Mouse (Mus musculus): ENCODE data around the gene Auts2. TPM values are rescaled to one million over a fixed set of nuclear protein-coding genes. Genes with fewer than 3 reads are reported as not detected.

Auts2 gene
- polyA plus RNA-seq, 1 experiment from 2014 or later: 34.5 TPM

- H3K4me3 ChIP-seq (ENCODE audit: low read depth, low read length): no peak overlapping the region
- peak overlapping the region; percentile 32; the same call in 1 of the 2 replicates for H3K9ac ChIP-seq (ENCODE audit: low read length)
- DNase-seq (ENCODE audit: low spot score) (peak; percentile 87), ATAC-seq (peak; percentile 78)
- H3K27ac ChIP-seq (ENCODE audit: low read depth, low read length): peak overlapping the region; percentile 63
- no peaks in the 10 kb centered on the region for H3K27me3 ChIP-seq (replicated peaks; ENCODE audit: control insufficient read depth, insufficient read depth, low read length)
- WGBS: 9% methylated on average over 16 of the region's 16 CpGs
- no peaks in the 10 kb centered on the region for H3K36me3 ChIP-seq (ENCODE audit: control insufficient read depth, insufficient read depth, low read length)
- H3K9me3 ChIP-seq (replicated peaks; ENCODE audit: control insufficient read depth, low read length): no peaks in the 10 kb centered on the region
- H3K4me2 ChIP-seq (ENCODE audit: low read length): peak overlapping the region; percentile 15; the same call in 1 of the 2 replicates
- H3K4me1 ChIP-seq (ENCODE audit: control insufficient read depth, insufficient read depth, low read length): peaks cover 23% of the 10 kb centered on the region
Observed at GRCm38 (mm10) chr5:131574469-131575085, 968.6 kb downstream of the Auts2 start.

- Histone ChIP-seq H3K4me2 (ENCODE audit: low read length) (no peak overlapping the region), H3K9me3 (replicated peaks; ENCODE audit: control insufficient read depth, low read length) (no peaks in the 10 kb centered on the region), H3K36me3 (ENCODE audit: control insufficient read depth, insufficient read depth, low read length) (no peaks in the 10 kb centered on the region), H3K27me3 (replicated peaks; ENCODE audit: control insufficient read depth, insufficient read depth, low read length) (no peaks in the 10 kb centered on the region), H3K9ac (ENCODE audit: low read length) (no peak overlapping the region), H3K4me3 (ENCODE audit: low read depth, low read length) (no peak overlapping the region), H3K4me1 (ENCODE audit: control insufficient read depth, insufficient read depth, low read length) (peaks cover 23% of the 10 kb centered on the region), H3K27ac (ENCODE audit: low read depth, low read length) (peak overlapping the region; percentile 56; the same call in 1 of the 2 replicates)
- DNase-seq (ENCODE audit: low spot score) (peak; percentile 46), ATAC-seq (peak; percentile 19; the same call in 1 of the 2 replicates)
- WGBS: 59% methylated on average over 18 of the region's 18 CpGs
Observed at GRCm38 (mm10) chr5:131573296-131574177, 969.6 kb downstream of the Auts2 start.

GRCm38 (mm10) chr5:131566032-131566431 is 977.1 kb downstream of the Auts2 start:
- Histone ChIP-seq H3K27ac (ENCODE audit: low read depth, low read length) (no peak overlapping the region), H3K4me3 (ENCODE audit: low read depth, low read length) (no peak overlapping the region), H3K9ac (ENCODE audit: low read length) (no peak overlapping the region), H3K9me3 (replicated peaks; ENCODE audit: control insufficient read depth, low read length) (no peaks in the 10 kb centered on the region), H3K4me1 (ENCODE audit: control insufficient read depth, insufficient read depth, low read length) (peaks cover 3% of the 10 kb centered on the region; the same call in 1 of the 2 replicates), H3K4me2 (ENCODE audit: low read length) (no peak overlapping the region), H3K36me3 (ENCODE audit: control insufficient read depth, insufficient read depth, low read length) (no peaks in the 10 kb centered on the region), H3K27me3 (replicated peaks; ENCODE audit: control insufficient read depth, insufficient read depth, low read length) (no peaks in the 10 kb centered on the region)
- DNase-seq (ENCODE audit: low spot score) (no peak), ATAC-seq (no peak)
- 85% methylated on average over 6 of the region's 6 CpGs for WGBS

GRCm38 (mm10) chr5:131563630-131564252 is 979.4 kb downstream of the Auts2 start:
- Histone ChIP-seq H3K4me3 (ENCODE audit: low read depth, low read length) (no peak overlapping the region), H3K27me3 (replicated peaks; ENCODE audit: control insufficient read depth, insufficient read depth, low read length) (no peaks in the 10 kb centered on the region), H3K4me1 (ENCODE audit: control insufficient read depth, insufficient read depth, low read length) (peaks cover 5% of the 10 kb centered on the region; the same call in 1 of the 2 replicates), H3K9me3 (replicated peaks; ENCODE audit: control insufficient read depth, low read length) (no peaks in the 10 kb centered on the region), H3K9ac (ENCODE audit: low read length) (no peak overlapping the region), H3K4me2 (ENCODE audit: low read length) (no peak overlapping the region), H3K36me3 (ENCODE audit: control insufficient read depth, insufficient read depth, low read length) (no peaks in the 10 kb centered on the region), H3K27ac (ENCODE audit: low read depth, low read length) (no peak overlapping the region)
- 45% methylated on average over 5 of the region's 5 CpGs for WGBS
- DNase-seq (ENCODE audit: low spot score) (no peak), ATAC-seq (no peak)

- no peak overlapping the region for H3K9ac ChIP-seq (ENCODE audit: low read length)
- H3K4me3 ChIP-seq (ENCODE audit: low read depth, low read length): no peak overlapping the region
- no peaks in the 10 kb centered on the region for H3K36me3 ChIP-seq (ENCODE audit: control insufficient read depth, insufficient read depth, low read length)
- no peaks in the 10 kb centered on the region for H3K9me3 ChIP-seq (replicated peaks; ENCODE audit: control insufficient read depth, low read length)
- no peak overlapping the region for H3K4me2 ChIP-seq (ENCODE audit: low read length)
- no peaks in the 10 kb centered on the region for H3K27me3 ChIP-seq (replicated peaks; ENCODE audit: control insufficient read depth, insufficient read depth, low read length)
- 70% methylated on average over 5 of the region's 5 CpGs for WGBS
- no peak overlapping the region for H3K27ac ChIP-seq (ENCODE audit: low read depth, low read length)
- H3K4me1 ChIP-seq (ENCODE audit: control insufficient read depth, insufficient read depth, low read length): peaks cover 8% of the 10 kb centered on the region; the same call in 1 of the 2 replicates
- DNase-seq (ENCODE audit: low spot score) (peak; percentile 51), ATAC-seq (peak; percentile 55; the same call in 1 of the 2 replicates)
Observed at GRCm38 (mm10) chr5:131560773-131561560, 982.2 kb downstream of the Auts2 start.

DNA sequence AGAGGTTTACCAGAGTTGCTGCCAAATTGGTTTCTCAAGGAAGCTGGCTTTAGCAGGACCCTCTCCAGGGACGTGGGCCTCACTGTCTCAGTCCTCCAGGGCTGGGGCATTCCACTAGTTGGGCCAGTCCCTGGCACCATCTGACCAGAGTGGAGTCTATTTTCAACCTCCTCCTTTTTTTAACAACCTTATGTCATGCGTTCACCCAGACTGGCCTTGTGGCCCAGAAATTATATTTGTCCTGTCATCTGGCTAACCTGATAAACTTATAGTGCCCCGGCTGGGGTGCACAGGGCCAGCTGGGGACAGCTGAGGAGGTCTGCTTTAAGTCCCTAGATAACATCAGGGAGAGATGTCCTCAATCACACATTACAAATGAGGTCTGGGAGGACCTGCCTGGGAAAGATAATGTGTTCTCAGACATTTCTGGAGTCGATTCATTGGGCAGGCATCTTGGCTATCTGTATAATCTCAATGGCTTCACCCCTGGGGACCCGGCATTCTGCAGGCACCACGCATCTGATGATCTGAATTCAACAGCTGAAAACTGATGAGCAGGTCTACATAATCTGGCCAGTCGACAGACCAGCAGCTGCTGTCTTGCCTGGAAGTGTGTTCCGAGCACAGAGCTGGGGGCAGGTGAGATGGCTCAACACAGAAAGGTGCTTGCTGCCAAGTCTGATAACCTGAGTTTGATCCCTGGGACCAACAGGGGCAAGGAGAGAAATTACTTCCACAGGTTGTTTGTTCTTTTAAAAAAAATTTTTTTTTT is 984.6 kb downstream of the Auts2 start:
- Histone ChIP-seq H3K36me3 (ENCODE audit: control insufficient read depth, insufficient read depth, low read length) (no peaks in the 10 kb centered on the region), H3K27me3 (replicated peaks; ENCODE audit: control insufficient read depth, insufficient read depth, low read length) (no peaks in the 10 kb centered on the region), H3K27ac (ENCODE audit: low read depth, low read length) (no peak overlapping the region), H3K4me3 (ENCODE audit: low read depth, low read length) (no peak overlapping the region), H3K9ac (ENCODE audit: low read length) (no peak overlapping the region), H3K4me2 (ENCODE audit: low read length) (no peak overlapping the region), H3K4me1 (ENCODE audit: control insufficient read depth, insufficient read depth, low read length) (0 out of 2 replicates have a peak, but pooled peaks cover 5% of the 10 kb centered on the region), H3K9me3 (replicated peaks; ENCODE audit: control insufficient read depth, low read length) (no peaks in the 10 kb centered on the region)
- WGBS: 72% methylated on average over 8 of the region's 8 CpGs
- DNase-seq (ENCODE audit: low spot score): no peak
- no peak for ATAC-seq

- Histone ChIP-seq H3K9me3 (replicated peaks; ENCODE audit: control insufficient read depth, low read length) (no peaks in the 10 kb centered on the region), H3K36me3 (ENCODE audit: control insufficient read depth, insufficient read depth, low read length) (no peaks in the 10 kb centered on the region), H3K4me3 (ENCODE audit: low read depth, low read length) (no peak overlapping the region), H3K27ac (ENCODE audit: low read depth, low read length) (no peak overlapping the region), H3K4me1 (ENCODE audit: control insufficient read depth, insufficient read depth, low read length) (0 out of 2 replicates have a peak, but pooled peaks cover 5% of the 10 kb centered on the region), H3K9ac (ENCODE audit: low read length) (no peak overlapping the region), H3K4me2 (ENCODE audit: low read length) (no peak overlapping the region), H3K27me3 (replicated peaks; ENCODE audit: control insufficient read depth, insufficient read depth, low read length) (no peaks in the 10 kb centered on the region)
- no peak for ATAC-seq
- 62% methylated on average over 14 of the region's 14 CpGs for WGBS
- no peak for DNase-seq (ENCODE audit: low spot score)
Observed at GRCm38 (mm10) chr5:131557591-131558385, 985.4 kb downstream of the Auts2 start.
